Mouse (Mus musculus) C2C12 (cell line): ENCODE data around the gene Dtwd1. TPM values are rescaled to one million over a fixed set of nuclear protein-coding genes. Genes with fewer than 3 reads are reported as not detected.
"Not testable (repeated sequence)": the region's sequence is repeated elsewhere in the genome, so short reads cannot be mapped to it uniquely, and the experiment has no call there.

Experiments used
- H3K27me3 ChIP-seq: one replicate; pipeline ENCODE4 v1.6.1; 2011; ENCODE audit not compliant: control insufficient read depth, insufficient read depth, insufficient read length
- H3K36me3 ChIP-seq: one replicate; pipeline ENCODE4 v1.6.1; 2011; ENCODE audit not compliant: control insufficient read depth, insufficient read depth
- H3K4me3 ChIP-seq: one replicate; pipeline ENCODE4 v1.5.1; 2011; ENCODE audit warnings: mild to moderate bottlenecking, control low read depth; ENCODE audit not compliant: poor library complexity, insufficient read depth, severe bottlenecking
- H3K79me2 ChIP-seq: one replicate; pipeline ENCODE4 v1.6.1; 2011; ENCODE audit not compliant: control insufficient read depth, insufficient read depth
- H3K79me3 ChIP-seq: one replicate; pipeline ENCODE4 v1.6.1; 2011; ENCODE audit warnings: low read depth, control low read depth
- H3ac ChIP-seq: one replicate; pipeline ENCODE3; 2011; ENCODE audit warnings: low read depth; ENCODE audit not compliant: control insufficient read depth, insufficient read length
- CEBPB ChIP-seq: IDR thresholded peaks from one replicate; pipeline ENCODE4 v1.6.1; 2011; ENCODE audit warnings: low read depth, mild to moderate bottlenecking, control low read depth, moderate library complexity
- CTCF ChIP-seq: IDR thresholded peaks from one replicate; pipeline ENCODE4 v1.5.1; 2011; ENCODE audit not compliant: control insufficient read depth, insufficient read depth, insufficient read length
- FOSL1 ChIP-seq: IDR thresholded peaks from one replicate; pipeline ENCODE4 v1.8.0; 2011; ENCODE audit warnings: mild to moderate bottlenecking, low read length; ENCODE audit not compliant: poor library complexity, insufficient read depth, severe bottlenecking
- MAX ChIP-seq: IDR thresholded peaks from one replicate; pipeline ENCODE4 v1.6.1; 2011; ENCODE audit warnings: mild to moderate bottlenecking, control low read depth
- MYOD1 ChIP-seq: IDR thresholded peaks from one replicate; pipeline ENCODE4 v1.6.1; 2011; ENCODE audit warnings: low read depth; ENCODE audit not compliant: control insufficient read depth, insufficient read length
- MYOG ChIP-seq: IDR thresholded peaks from one replicate; pipeline ENCODE4 v1.6.1; 2011; ENCODE audit not compliant: control insufficient read depth, insufficient read length; ENCODE audit errors: extremely low read depth
- USF1 ChIP-seq: IDR thresholded peaks from one replicate; pipeline ENCODE4 v1.6.1; 2011; ENCODE audit warnings: low read depth, mild to moderate bottlenecking, control low read depth, moderate library complexity
- polyA plus RNA-seq: library from polyadenylated mRNA; unstranded; fragments of >200 nt; fragmentation: generic; extraction: Trizol; gene quantifications from one replicate; pipeline ENCODE4 v1.2.1, GENCODE M21; 2012; ENCODE audit warnings: missing spikeins

Gene Dtwd1
- polyA plus RNA-seq, 1 experiment, result 8.3 TPM

- TF ChIP-seq CTCF (no peak), MAX (no peak), FOSL1 (no peak), USF1 (no peak), MYOG (no peak), CEBPB (no peak), MYOD1 (no peak)
- H3K4me3 ChIP-seq, result no peak overlapping the region
- H3K79me2 ChIP-seq, result no peaks in the 10 kb centered on the region
- peaks cover 6% of the 10 kb centered on the region for H3K36me3 ChIP-seq
- no peaks in the 10 kb centered on the region for H3K27me3 ChIP-seq
- H3ac ChIP-seq, result no peak overlapping the region
- no peaks in the 10 kb centered on the region for H3K79me3 ChIP-seq
These were observed 19.5 kb downstream of the Dtwd1 start for GRCm38 (mm10) chr2:126171427-126171826.

- Histone ChIP-seq H3K79me2 (no peaks in the 10 kb centered on the region), H3K27me3 (no peaks in the 10 kb centered on the region), H3K36me3 (no peaks in the 10 kb centered on the region), H3ac (no peak overlapping the region), H3K4me3 (no peak overlapping the region), H3K79me3 (no peaks in the 10 kb centered on the region)
- TF ChIP-seq MYOD1, result no peak
These were observed 39.4 kb downstream of the Dtwd1 start for GRCm38 (mm10) chr2:126191306-126191705.

DNA sequence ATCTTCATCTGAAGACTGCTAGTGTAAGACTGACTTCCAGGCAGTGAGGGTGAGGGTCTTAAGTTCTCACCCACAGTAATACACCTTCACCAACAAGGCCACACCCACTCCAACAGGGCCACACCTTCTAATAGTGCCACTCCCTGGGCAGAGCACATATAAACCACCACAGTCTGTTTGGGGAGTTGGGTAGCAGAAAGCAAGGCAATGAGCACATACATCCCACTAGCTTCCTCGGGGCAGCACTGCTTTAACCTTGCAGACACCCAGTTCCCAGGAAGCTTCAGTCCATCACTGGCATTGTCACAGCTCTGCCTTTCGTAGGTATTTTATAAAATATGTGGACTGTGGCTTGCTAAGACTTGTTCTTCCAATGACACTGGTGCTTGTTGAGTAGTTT lies 40.2 kb downstream of the Dtwd1 start:
- no peaks in the 10 kb centered on the region for H3K27me3 ChIP-seq
- no peaks in the 10 kb centered on the region for H3K79me3 ChIP-seq
- TF ChIP-seq FOSL1 (no peak), MYOD1 (no peak), USF1 (no peak), MYOG (no peak), CTCF (no peak), CEBPB (no peak), MAX (no peak)
- H3K36me3 ChIP-seq, result no peaks in the 10 kb centered on the region
- no peaks in the 10 kb centered on the region for H3K79me2 ChIP-seq
- no peak overlapping the region for H3K4me3 ChIP-seq
- no peak overlapping the region for H3ac ChIP-seq

- Histone ChIP-seq H3K79me3 (no peaks in the 10 kb centered on the region), H3K79me2 (no peaks in the 10 kb centered on the region), H3K4me3 (no peak overlapping the region), H3ac (no peak overlapping the region), H3K27me3 (no peaks in the 10 kb centered on the region), H3K36me3 (no peaks in the 10 kb centered on the region)
- TF ChIP-seq MAX, result no peak
These were observed 43.9 kb downstream of the Dtwd1 start for GRCm38 (mm10) chr2:126195631-126196356.

DNA sequence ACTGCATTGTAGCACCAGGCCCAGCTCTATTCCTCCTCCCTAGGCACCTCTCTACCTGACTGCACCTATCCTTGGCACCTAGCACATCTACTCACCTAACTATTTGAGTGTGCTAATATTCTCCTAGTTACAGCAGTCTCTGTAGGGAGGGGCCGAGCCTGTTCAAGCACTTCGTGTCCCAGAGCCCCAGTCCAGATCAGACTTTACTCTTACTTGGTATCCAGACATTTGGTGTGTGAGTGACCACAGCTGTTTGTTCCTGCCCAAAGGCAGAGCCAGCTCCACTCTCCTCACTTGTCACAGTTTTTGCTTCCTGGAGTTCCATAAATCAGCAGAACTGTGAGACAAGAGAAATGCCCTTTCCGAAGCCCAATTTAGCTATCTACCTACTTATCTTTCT lies 47.0 kb downstream of the Dtwd1 start:
- TF ChIP-seq MYOD1 (no peak), CEBPB (no peak), MYOG (no peak), MAX (no peak), USF1 (no peak), FOSL1 (no peak), CTCF (no peak)
- H3K4me3 ChIP-seq, result no peak overlapping the region

DNA sequence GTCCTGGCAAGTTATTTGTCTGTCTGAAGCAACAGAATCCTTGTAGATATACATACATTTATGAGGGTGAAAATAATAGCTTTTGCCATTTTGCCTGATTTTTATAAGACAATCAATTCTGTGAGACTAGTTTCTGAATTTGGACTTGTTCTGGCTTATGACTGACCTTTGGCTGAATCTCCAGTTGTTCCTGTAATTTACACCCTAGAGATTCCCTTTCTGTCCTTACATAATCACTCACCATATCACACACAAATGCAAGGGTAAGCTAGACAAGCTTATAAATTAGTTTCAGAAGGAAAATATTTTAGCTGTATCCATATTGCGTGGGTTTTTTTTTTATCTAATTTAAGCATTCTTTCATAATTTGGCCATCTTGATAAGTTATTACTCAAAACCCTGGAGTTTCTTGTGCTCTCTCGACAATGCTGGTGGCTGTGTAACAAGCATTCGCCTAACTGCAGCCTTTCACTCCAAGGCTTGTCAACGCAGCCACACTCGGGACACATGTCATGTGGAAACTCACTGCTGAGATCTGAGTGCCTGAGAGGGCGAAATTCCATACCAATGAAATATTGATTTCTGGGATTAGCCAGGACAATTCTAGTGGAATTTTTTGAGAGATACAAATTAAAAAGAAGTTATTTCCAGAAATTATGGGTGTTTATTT lies 59.2 kb downstream of the Dtwd1 start:
- Histone ChIP-seq H3K79me2 (no peaks in the 10 kb centered on the region), H3K79me3 (no peaks in the 10 kb centered on the region), H3K27me3 (no peaks in the 10 kb centered on the region), H3K36me3 (no peaks in the 10 kb centered on the region), H3ac (no peak overlapping the region), H3K4me3 (no peak overlapping the region)
- TF ChIP-seq MYOG (no peak), MYOD1 (no peak), FOSL1 (no peak), MAX (no peak)

More for the DNA sequence above, 47.0 kb downstream of the Dtwd1 start:
- no peaks in the 10 kb centered on the region for H3K79me2 ChIP-seq
- no peak overlapping the region for H3ac ChIP-seq
- H3K79me3 ChIP-seq, result no peaks in the 10 kb centered on the region
- H3K27me3 ChIP-seq, result no peaks in the 10 kb centered on the region
- H3K36me3 ChIP-seq, result no peaks in the 10 kb centered on the region

GRCm38 (mm10) chr2:126214800-126215199 lies 62.9 kb downstream of the Dtwd1 start, which contains the start of gene Gm17555:
Gene Gm17555 (plus strand): TSS chr2:126215100.
- not testable (repeated sequence) for H3K79me2 ChIP-seq, H3K4me3 ChIP-seq, H3K27me3 ChIP-seq, H3K36me3 ChIP-seq, H3ac ChIP-seq, H3K79me3 ChIP-seq
